Mouse (Mus musculus): Measurements from ENCODE around the gene Parn.

DNA sequence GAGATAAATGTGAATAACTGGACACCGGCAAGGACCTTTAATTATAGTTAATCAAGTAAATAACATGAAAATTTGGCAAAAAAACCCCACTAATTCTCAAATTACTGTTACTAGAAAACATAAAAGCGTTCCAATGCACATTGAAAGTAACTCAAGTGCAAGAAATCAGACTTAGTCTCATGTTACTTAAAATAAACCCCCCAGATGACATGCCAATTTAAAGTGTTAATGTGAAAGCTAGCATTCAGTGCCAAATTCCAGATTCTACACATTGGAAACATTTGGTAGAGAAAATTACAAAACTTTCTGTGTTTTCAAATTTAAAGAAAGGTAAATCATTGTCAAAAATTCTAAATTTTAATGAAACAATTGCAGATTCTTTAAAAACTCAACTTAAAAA is 110.2 kb downstream of the Parn start:
- no peak for TF ChIP-seq CTCF (IDR thresholded peaks at IDR 0.05; ENCODE audit: control insufficient read depth, insufficient read depth, insufficient read length)
- TF ChIP-seq MAX (IDR thresholded peaks at IDR 0.05): no peak
- TF ChIP-seq FOSL1 (IDR thresholded peaks at IDR 0.05; ENCODE audit: insufficient read depth, low read length, poor library complexity, severe bottlenecking): no peak
- no peak for TF ChIP-seq MYOG (IDR thresholded peaks at IDR 0.05; ENCODE audit: control insufficient read depth, extremely low read depth, insufficient read length)

All from C2C12 (cell line).